Mouse (Mus musculus) limb, embryonic 10.5 days (tissue): ENCODE results near the gene Dxo. TPM values are rescaled to one million over a fixed set of nuclear protein-coding genes. Genes with fewer than 3 reads are reported as not detected.

Experiments
- DNase-seq: peaks from one replicate; pipeline ENCODE4 v3.0.0-alpha.2; 2017; ENCODE audit warnings: low spot score
- H3K27ac ChIP-seq: fragments of 300-500 bp; sonication (generic); 2 replicates; pipeline ENCODE4 v1.5.1; 2016; ENCODE audit warnings: mild to moderate bottlenecking
- H3K27me3 ChIP-seq: fragments of 300-500 bp; sonication (generic); 2 replicates; pipeline ENCODE4 v1.6.1; 2016; ENCODE audit warnings: low read depth, mild to moderate bottlenecking; ENCODE audit not compliant: poor library complexity, severe bottlenecking
- H3K36me3 ChIP-seq: fragments of 300-500 bp; sonication (generic); 2 replicates; pipeline ENCODE4 v1.6.1; 2016; ENCODE audit warnings: mild to moderate bottlenecking, moderate library complexity
- H3K4me1 ChIP-seq: fragments of 300-500 bp; sonication (generic); 2 replicates; pipeline ENCODE4 v1.6.1; 2016
- H3K4me3 ChIP-seq: fragments of 300-500 bp; sonication (generic); 2 replicates; pipeline ENCODE4 v1.5.1; 2016; ENCODE audit warnings: mild to moderate bottlenecking, moderate library complexity
- H3K9me3 ChIP-seq: fragments of 300-500 bp; sonication (generic); replicated peaks from 2 replicates; pipeline ENCODE4 v1.6.1; 2016; ENCODE audit warnings: mild to moderate bottlenecking
- WGBS: fragments of 180-500 bp; shearing (Covaris S2); methylation state at CpG from one replicate; pipeline ENCODE4 v1.1.7; 2016; 5-methylcytosine and 5-hydroxymethylcytosine counted together
- microRNA-seq: library from miRNA; unstranded; fragments of <30 nt; microRNA quantifications from one replicate; pipeline ENCODE4, GENCODE M21; 2017
- polyA plus RNA-seq: library from polyadenylated mRNA; unstranded; fragments of >200 nt; fragmentation: Nextera tagmentation; extraction: Ambion mirVana; gene quantifications from 2 replicates; pipeline ENCODE4 v1.2.1, GENCODE M21; 2016

Dxo gene
- polyA plus RNA-seq, 1 experiment from 2014 or later = 83.5 TPM

GRCm38 (mm10) chr17:34862416-34863081 lies 25.7 kb downstream of the Dxo start, which contains the start of gene Cfb:
TSS of gene Cfb (minus strand) at chr17:34862518.
- Histone ChIP-seq H3K4me3 (no peak within 1 kb of the TSS), H3K36me3 (peaks cover 12% of the 10 kb centered on the region), H3K27ac (no peak within 1 kb of the TSS; the same call in 1 of the 2 replicates), H3K27me3 (no peaks in the 10 kb centered on the region), H3K4me1 (peaks cover 17% of the 10 kb centered on the region), H3K9me3 (no peaks in the 10 kb centered on the region)
- DNase-seq = no peak
- 68% methylated on average over 8 of the region's 8 CpGs for WGBS

GRCm38 (mm10) chr17:34865981-34866380 lies 29.2 kb downstream of the Dxo start:
- H3K4me1 ChIP-seq = peaks cover 17% of the 10 kb centered on the region
- no peak overlapping the region for H3K27ac ChIP-seq
- no peak for DNase-seq
- H3K36me3 ChIP-seq = no peaks in the 10 kb centered on the region
- H3K27me3 ChIP-seq = no peaks in the 10 kb centered on the region
- no peaks in the 10 kb centered on the region for H3K9me3 ChIP-seq
- 64% methylated on average over 7 of the region's 7 CpGs for WGBS
- H3K4me3 ChIP-seq = no peak overlapping the region

GRCm38 (mm10) chr17:34874321-34874720 lies 37.5 kb downstream of the Dxo start:
- H3K27ac ChIP-seq = no peak overlapping the region
- H3K36me3 ChIP-seq = no peaks in the 10 kb centered on the region
- H3K4me3 ChIP-seq = no peak overlapping the region
- H3K27me3 ChIP-seq = no peaks in the 10 kb centered on the region
- DNase-seq = no peak
- H3K9me3 ChIP-seq = no peaks in the 10 kb centered on the region
- H3K4me1 ChIP-seq = peaks cover under 1% of the 10 kb centered on the region
- 92% methylated on average over 6 of the region's 6 CpGs for WGBS

GRCm38 (mm10) chr17:34879336-34879879 lies 42.6 kb downstream of the Dxo start, which contains the start of gene Zbtb12:
TSS of gene Zbtb12 (plus strand) at chr17:34879483.
- H3K27ac ChIP-seq = no peak within 1 kb of the TSS
- H3K4me1 ChIP-seq = peaks cover 21% of the 10 kb centered on the region
- WGBS = 66% methylated on average over 11 of the region's 11 CpGs
- H3K36me3 ChIP-seq = no peaks in the 10 kb centered on the region
- peaks cover 31% of the 10 kb centered on the region for H3K27me3 ChIP-seq
- no peak for DNase-seq
- no peaks in the 10 kb centered on the region for H3K9me3 ChIP-seq
- no peak within 1 kb of the TSS for H3K4me3 ChIP-seq

GRCm38 (mm10) chr17:34881166-34881565 lies 44.3 kb downstream of the Dxo start:
- Histone ChIP-seq H3K4me1 (peaks cover 21% of the 10 kb centered on the region), H3K9me3 (no peaks in the 10 kb centered on the region), H3K27ac (no peak overlapping the region), H3K27me3 (peaks cover 31% of the 10 kb centered on the region), H3K36me3 (no peaks in the 10 kb centered on the region), H3K4me3 (no peak overlapping the region)
- DNase-seq = no peak

GRCm38 (mm10) chr17:34881683-34882310 lies 45.0 kb downstream of the Dxo start, which contains the start of gene Gm20547:
TSS of gene Gm20547 (minus strand) at chr17:34882042.
- Histone ChIP-seq H3K9me3 (no peaks in the 10 kb centered on the region), H3K36me3 (no peaks in the 10 kb centered on the region), H3K27me3 (peaks cover 31% of the 10 kb centered on the region), H3K27ac (no peak within 1 kb of the TSS), H3K4me1 (peaks cover 21% of the 10 kb centered on the region), H3K4me3 (peak within 1 kb of the TSS; percentile 22; the same call in 1 of the 2 replicates)
- no peak for DNase-seq
- 12% methylated on average over 15 of the region's 15 CpGs for WGBS

- no peak overlapping the region for H3K27ac ChIP-seq
- H3K4me1 ChIP-seq = peaks cover 21% of the 10 kb centered on the region
- H3K36me3 ChIP-seq = no peaks in the 10 kb centered on the region
- WGBS = 75% methylated on average over 3 of the region's 3 CpGs
- DNase-seq = no peak
- peaks cover 31% of the 10 kb centered on the region for H3K27me3 ChIP-seq
- H3K4me3 ChIP-seq = no peak overlapping the region
- no peaks in the 10 kb centered on the region for H3K9me3 ChIP-seq
Measured at GRCm38 (mm10) chr17:34883332-34883731, 46.5 kb downstream of the Dxo start.

- Histone ChIP-seq H3K36me3 (no peaks in the 10 kb centered on the region), H3K9me3 (no peaks in the 10 kb centered on the region), H3K4me1 (peaks cover 17% of the 10 kb centered on the region), H3K27ac (no peak overlapping the region), H3K27me3 (peaks cover 29% of the 10 kb centered on the region), H3K4me3 (no peak overlapping the region)
- 86% methylated on average over 6 of the region's 6 CpGs for WGBS
- no peak for DNase-seq
Measured at GRCm38 (mm10) chr17:34884704-34885103, 47.9 kb downstream of the Dxo start.

GRCm38 (mm10) chr17:34885615-34886014 lies 48.8 kb downstream of the Dxo start:
- peaks cover 27% of the 10 kb centered on the region for H3K27me3 ChIP-seq
- 85% methylated on average over 3 of the region's 3 CpGs for WGBS
- H3K9me3 ChIP-seq = no peaks in the 10 kb centered on the region
- no peak overlapping the region for H3K4me3 ChIP-seq
- no peak overlapping the region for H3K27ac ChIP-seq
- no peaks in the 10 kb centered on the region for H3K36me3 ChIP-seq
- H3K4me1 ChIP-seq = peaks cover 15% of the 10 kb centered on the region
- no peak for DNase-seq

GRCm38 (mm10) chr17:34887942-34888341 lies 51.1 kb downstream of the Dxo start:
- no peak overlapping the region for H3K4me3 ChIP-seq
- WGBS = 90% methylated on average over 5 of the region's 5 CpGs
- no peaks in the 10 kb centered on the region for H3K36me3 ChIP-seq
- H3K27ac ChIP-seq = no peak overlapping the region
- peaks cover 10% of the 10 kb centered on the region; the same call in 1 of the 2 replicates for H3K27me3 ChIP-seq
- DNase-seq = no peak
- no peaks in the 10 kb centered on the region for H3K9me3 ChIP-seq
- peaks cover 8% of the 10 kb centered on the region for H3K4me1 ChIP-seq

Small RNAs within 50 kb of the gene (microRNA-seq; reads per million reads assigned to microRNA genes)
- gene Mir6970 (not detected), gene Mir6971 (0.88 reads per million), gene Mir6972 (not detected)

Other genes starting within 250 kb of the Dxo start
- 4.8 and 10.5 TPM in 2 replicates for gene Gpsm3, start 247.2 kb upstream of the Dxo start, polyA plus RNA-seq
- 19.9 and 22.5 TPM in 2 replicates for gene Pbx2, start 245.8 kb upstream of the Dxo start, polyA plus RNA-seq
- 2.6 and 3.6 TPM in 2 replicates for gene Ager, start 239.2 kb upstream of the Dxo start, polyA plus RNA-seq
- 149 and 162 TPM in 2 replicates for gene Rnf5, start 233.3 kb upstream of the Dxo start, polyA plus RNA-seq
- 51.0 and 55.6 TPM in 2 replicates for gene Agpat1, start 232.8 kb upstream of the Dxo start, polyA plus RNA-seq
- gene Egfl8, start 221.0 kb upstream of the Dxo start, polyA plus RNA-seq = 1.9 and 2.2 TPM in 2 replicates
- 21.0 and 21.6 TPM in 2 replicates for gene Ppt2, start 208.5 kb upstream of the Dxo start, polyA plus RNA-seq
- gene Prrt1, start 207.5 kb upstream of the Dxo start, polyA plus RNA-seq = 0.08 TPM in 1 of 2 replicates, not detected in the other
- 17.9 and 18.9 TPM in 2 replicates for gene Fkbpl, start 192.3 kb upstream of the Dxo start, polyA plus RNA-seq
- 101 TPM in 2 replicates for gene Atf6b, start 189.9 kb upstream of the Dxo start, polyA plus RNA-seq
- not detected in 2 replicates for gene Tnxb, start 166.5 kb upstream of the Dxo start, polyA plus RNA-seq
- not detected in 2 replicates for gene C4b, start 93.1 kb upstream of the Dxo start, polyA plus RNA-seq
- not detected in 2 replicates for gene Cyp21a1, start 32.5 kb upstream of the Dxo start, polyA plus RNA-seq
- gene Stk19, start 74 bp upstream of the Dxo start, polyA plus RNA-seq = 23.3 and 28.6 TPM in 2 replicates
- 57.5 and 65.0 TPM in 2 replicates for gene Skiv2l, start 13.2 kb downstream of the Dxo start, polyA plus RNA-seq
- gene Nelfe, start 13.4 kb downstream of the Dxo start, polyA plus RNA-seq = 151 and 155 TPM in 2 replicates
- 2.1 and 2.5 TPM in 2 replicates for gene Cfb, start 25.5 kb downstream of the Dxo start, polyA plus RNA-seq
- 6.2 and 6.3 TPM in 2 replicates for gene Zbtb12, start 42.5 kb downstream of the Dxo start, polyA plus RNA-seq
- 0.06 TPM in 1 of 2 replicates, not detected in the other for gene Gm20547, start 45.0 kb downstream of the Dxo start, polyA plus RNA-seq
- gene C2, start 61.2 kb downstream of the Dxo start, polyA plus RNA-seq = 0.29 and 0.40 TPM in 2 replicates
- gene Ehmt2, start 61.5 kb downstream of the Dxo start, polyA plus RNA-seq = 109 and 116 TPM in 2 replicates
- gene Slc44a4, start 77.4 kb downstream of the Dxo start, polyA plus RNA-seq = not detected in 2 replicates
- gene Neu1, start 94.2 kb downstream of the Dxo start, polyA plus RNA-seq = 14.6 and 16.1 TPM in 2 replicates
- 0.08 and 0.14 TPM in 2 replicates for gene Hspa1b, start 122.2 kb downstream of the Dxo start, polyA plus RNA-seq
- not detected in 2 replicates for gene Gm20481, start 132.9 kb downstream of the Dxo start, polyA plus RNA-seq
- gene Hspa1a, start 135.1 kb downstream of the Dxo start, polyA plus RNA-seq = 1.1 and 1.4 TPM in 2 replicates
- gene Hspa1l, start 135.7 kb downstream of the Dxo start, polyA plus RNA-seq = 0.58 and 0.85 TPM in 2 replicates
- gene Lsm2, start 144.8 kb downstream of the Dxo start, polyA plus RNA-seq = 320 and 365 TPM in 2 replicates
- gene Vars, start 164.0 kb downstream of the Dxo start, polyA plus RNA-seq = 222 and 267 TPM in 2 replicates
- gene Vwa7, start 179.6 kb downstream of the Dxo start, polyA plus RNA-seq = 0.15 and 0.23 TPM in 2 replicates
- 1.2 and 1.4 TPM in 2 replicates for gene Sapcd1, start 191.0 kb downstream of the Dxo start, polyA plus RNA-seq
- gene Msh5, start 209.7 kb downstream of the Dxo start, polyA plus RNA-seq = 5.2 and 5.4 TPM in 2 replicates
- 174 and 186 TPM in 2 replicates for gene Clic1, start 212.9 kb downstream of the Dxo start, polyA plus RNA-seq
- 453 and 568 TPM in 2 replicates for gene Ddah2, start 222.0 kb downstream of the Dxo start, polyA plus RNA-seq
- not detected in 2 replicates for gene Ly6g6c, start 228.4 kb downstream of the Dxo start, polyA plus RNA-seq
- gene Mpig6b, start 229.2 kb downstream of the Dxo start, polyA plus RNA-seq = 0.36 and 0.46 TPM in 2 replicates
- 0.81 and 0.95 TPM in 2 replicates for gene Ly6g6e, start 239.9 kb downstream of the Dxo start, polyA plus RNA-seq
- 0.80 and 1.1 TPM in 2 replicates for gene Ly6g6d, start 241.0 kb downstream of the Dxo start, polyA plus RNA-seq
- 0.56 and 0.66 TPM in 2 replicates for gene Ly6g6f, start 248.6 kb downstream of the Dxo start, polyA plus RNA-seq